Mouse (Mus musculus) mesoderm, embryonic 11.5 days (tissue): ENCODE measurements around the gene Mettl23.
"Not testable (repeated sequence)": the region's sequence is repeated elsewhere in the genome, so short reads cannot be mapped to it uniquely, and the experiment has no call there.

Experiments used
- DNase-seq: peaks from one replicate; pipeline ENCODE4 v3.0.0-alpha.2; 2012; ENCODE audit warnings: low read depth, low spot score

The Mettl23 gene

GRCm38 (mm10) chr11:116818722-116819121, 24.4 kb upstream of the Mettl23 start:
- DNase-seq: no peak

- DNase-seq: no peak
Measured at GRCm38 (mm10) chr11:116819932-116820593, 23.0 kb upstream of the Mettl23 start.

- DNase-seq: no peak
Measured at GRCm38 (mm10) chr11:116821057-116821940, 21.8 kb upstream of the Mettl23 start.

- no peak for DNase-seq
Measured at GRCm38 (mm10) chr11:116822215-116822614, 20.9 kb upstream of the Mettl23 start.

- DNase-seq: no peak
Measured at GRCm38 (mm10) chr11:116822626-116823025, 20.5 kb upstream of the Mettl23 start.

GRCm38 (mm10) chr11:116823255-116823654, 19.8 kb upstream of the Mettl23 start:
- DNase-seq: no peak

GRCm38 (mm10) chr11:116823885-116824284, 19.2 kb upstream of the Mettl23 start:
- not testable (repeated sequence) for DNase-seq

- DNase-seq: no peak
Measured at GRCm38 (mm10) chr11:116825230-116825629, 17.8 kb upstream of the Mettl23 start.

- DNase-seq: no peak
Measured at GRCm38 (mm10) chr11:116826550-116827504, 16.3 kb upstream of the Mettl23 start.

GRCm38 (mm10) chr11:116827534-116828165, 15.4 kb upstream of the Mettl23 start, which contains the start of gene Mxra7:
TSS of gene Mxra7 (minus strand) at chr11:116828046.
- peak; percentile 75 for DNase-seq

GRCm38 (mm10) chr11:116832172-116832685, 10.8 kb upstream of the Mettl23 start:
- DNase-seq: no peak

- no peak for DNase-seq
Measured at GRCm38 (mm10) chr11:116834954-116835353, 8.1 kb upstream of the Mettl23 start.

- no peak for DNase-seq
Measured at GRCm38 (mm10) chr11:116836283-116836682, 6.8 kb upstream of the Mettl23 start.

- DNase-seq: no peak
Measured at GRCm38 (mm10) chr11:116837441-116837840, 5.6 kb upstream of the Mettl23 start.

GRCm38 (mm10) chr11:116838936-116839335, 4.1 kb upstream of the Mettl23 start:
- no peak for DNase-seq

- no peak for DNase-seq
Measured at GRCm38 (mm10) chr11:116839601-116840000, 3.5 kb upstream of the Mettl23 start.

- DNase-seq: no peak
Measured at GRCm38 (mm10) chr11:116840748-116841147, 2.3 kb upstream of the Mettl23 start.

- DNase-seq: peak; percentile 56
Measured at GRCm38 (mm10) chr11:116842531-116843260, 382 bp upstream of the Mettl23 start.

GRCm38 (mm10) chr11:116846593-116847181, 3.6 kb downstream of the Mettl23 start:
- DNase-seq: no peak
